Mouse (Mus musculus) bone marrow macrophage, adult 2 months (primary cell): Measurements from ENCODE around the gene Fcrla.

Source experiments
- CTCF ChIP-seq: IDR thresholded peaks from 2 replicates; pipeline ENCODE4 v1.5.1; 2012; ENCODE audit warnings: low read depth, mild to moderate bottlenecking, low read length, moderate library complexity
- POLR2A ChIP-seq: IDR thresholded peaks from 2 replicates; pipeline ENCODE4 v1.6.1; 2012; ENCODE audit warnings: mild to moderate bottlenecking, low read depth, low read length, borderline replicate concordance

GRCm38 (mm10) chr1:170972494-170972893 is 45.1 kb upstream of the Fcrla start:
- TF ChIP-seq POLR2A (no peak), CTCF (no peak)
